Mouse (Mus musculus) kidney, adult 9 months (tissue): ENCODE measurements around the gene Rab44.
A peak's percentile ranks its signal among the peaks of the same experiment; 100 is the strongest.

ENCODE experiments used
- DNase-seq: peaks from one replicate; pipeline ENCODE4 v3.0.0; 2022

Gene Rab44

GRCm38 (mm10) chr17:29136236-29136635 lies 22.3 kb downstream of the Rab44 start:
- peak; percentile 75 for DNase-seq

- DNase-seq = no peak
Measured at GRCm38 (mm10) chr17:29137906-29138305, 24.0 kb downstream of the Rab44 start.

- DNase-seq = no peak
Measured at GRCm38 (mm10) chr17:29141577-29141976, 27.6 kb downstream of the Rab44 start.

- no peak for DNase-seq
Measured at GRCm38 (mm10) chr17:29143266-29143665, 29.3 kb downstream of the Rab44 start.

- no peak for DNase-seq
Measured at GRCm38 (mm10) chr17:29145101-29145500, 31.2 kb downstream of the Rab44 start.

GRCm38 (mm10) chr17:29147273-29147672 lies 33.3 kb downstream of the Rab44 start:
- DNase-seq = no peak

- DNase-seq = no peak
Measured at GRCm38 (mm10) chr17:29147773-29148172, 33.8 kb downstream of the Rab44 start.

- DNase-seq = no peak
Measured at GRCm38 (mm10) chr17:29149766-29150165, 35.8 kb downstream of the Rab44 start.

GRCm38 (mm10) chr17:29152547-29152946 lies 38.6 kb downstream of the Rab44 start:
- no peak for DNase-seq

GRCm38 (mm10) chr17:29154247-29154646 lies 40.3 kb downstream of the Rab44 start:
- DNase-seq = no peak

- DNase-seq = no peak
Measured at GRCm38 (mm10) chr17:29155355-29156135, 41.6 kb downstream of the Rab44 start.

- DNase-seq = no peak
Measured at GRCm38 (mm10) chr17:29156396-29156795, 42.5 kb downstream of the Rab44 start.

GRCm38 (mm10) chr17:29156866-29157265 lies 42.9 kb downstream of the Rab44 start:
- DNase-seq = no peak

- DNase-seq = no peak
Measured at GRCm38 (mm10) chr17:29158899-29159298, 45.0 kb downstream of the Rab44 start.

GRCm38 (mm10) chr17:29159320-29159719 lies 45.4 kb downstream of the Rab44 start:
- DNase-seq = no peak

- peak; percentile 38 for DNase-seq
Measured at GRCm38 (mm10) chr17:29159743-29160455, 46.0 kb downstream of the Rab44 start.

GRCm38 (mm10) chr17:29162334-29162733 lies 48.4 kb downstream of the Rab44 start:
- no peak for DNase-seq

- DNase-seq = peak; percentile 77
Measured at GRCm38 (mm10) chr17:29164469-29165111, 50.6 kb downstream of the Rab44 start.

GRCm38 (mm10) chr17:29165452-29165851 lies 51.5 kb downstream of the Rab44 start:
- DNase-seq = no peak

- peak; percentile 34 for DNase-seq
Measured at GRCm38 (mm10) chr17:29165967-29166578, 52.1 kb downstream of the Rab44 start.

- DNase-seq = peak; percentile 35
Measured at GRCm38 (mm10) chr17:29167371-29167770, 53.4 kb downstream of the Rab44 start.

- DNase-seq = no peak
Measured at GRCm38 (mm10) chr17:29168438-29168837, 54.5 kb downstream of the Rab44 start.

- DNase-seq = no peak
Measured at GRCm38 (mm10) chr17:29168996-29169601, 55.2 kb downstream of the Rab44 start.
